Mouse (Mus musculus) heart, embryonic 16.5 days (tissue): ENCODE measurements around the gene Elovl2. TPM values are rescaled to one million over a fixed set of nuclear protein-coding genes. Genes with fewer than 3 reads are reported as not detected.

Experiments
- ATAC-seq: fragments of 200-750 bp; cut with Nextera tagmentation; replicated peaks from 2 replicates; pipeline ENCODE4 v1.8.0; 2017; ENCODE audit warnings: moderate number of reproducible peaks; ENCODE audit not compliant: insufficient read depth, low FRiP score; ENCODE audit errors: extremely low read depth
- H3K27ac ChIP-seq: fragments of 300-500 bp; sonication (generic); 2 replicates; pipeline ENCODE4 v1.5.1; 2014; ENCODE audit warnings: mild to moderate bottlenecking, low read length, control low read depth, moderate library complexity
- H3K27me3 ChIP-seq: fragments of 300-500 bp; sonication (generic); 2 replicates; pipeline ENCODE4 v1.6.1; 2014; ENCODE audit warnings: low read length, mixed read lengths; ENCODE audit not compliant: control insufficient read depth, insufficient read depth
- H3K36me3 ChIP-seq: fragments of 300-500 bp; sonication (generic); 2 replicates; pipeline ENCODE4 v1.6.1; 2014; ENCODE audit not compliant: control insufficient read depth, insufficient read depth
- H3K4me1 ChIP-seq: fragments of 300-500 bp; sonication (generic); 2 replicates; pipeline ENCODE4 v1.6.1; 2014; ENCODE audit warnings: low read length, mixed read lengths; ENCODE audit not compliant: control insufficient read depth, insufficient read depth
- H3K4me2 ChIP-seq: fragments of 300-500 bp; sonication (generic); 2 replicates; pipeline ENCODE4 v1.6.1; 2014; ENCODE audit warnings: low read depth, mild to moderate bottlenecking, control low read depth, low read length
- H3K4me3 ChIP-seq: fragments of 300-500 bp; sonication (generic); 2 replicates; pipeline ENCODE4 v1.5.1; 2014; ENCODE audit warnings: mild to moderate bottlenecking, control low read depth, low read length
- H3K9ac ChIP-seq: fragments of 300-500 bp; sonication (generic); 2 replicates; pipeline ENCODE4 v1.6.1; 2014; ENCODE audit warnings: low read length, control low read depth
- H3K9me3 ChIP-seq: fragments of 300-500 bp; sonication (generic); replicated peaks from 2 replicates; pipeline ENCODE4 v1.6.1; 2016; ENCODE audit warnings: low read length; ENCODE audit not compliant: control insufficient read depth
- WGBS: fragments of 180-500 bp; shearing (Covaris S2); extraction: QIAGEN DNeasy Blood & Tissue Kit; methylation state at CpG from one replicate; pipeline ENCODE4 v1.1.7; 2014; 5-methylcytosine and 5-hydroxymethylcytosine counted together
- polyA plus RNA-seq: library from polyadenylated mRNA; unstranded; fragments of >200 nt; fragmentation: Nextera tagmentation; extraction: Ambion mirVana; gene quantifications from 2 replicates; pipeline ENCODE4 v1.2.1, GENCODE M21; 2015

The Elovl2 gene
- polyA plus RNA-seq, 1 experiment from 2014 or later: 0.45 TPM

- no peak overlapping the region for H3K4me3 ChIP-seq
- 0 out of 2 replicates have a peak, but pooled peaks cover 3% of the 10 kb centered on the region for H3K9me3 ChIP-seq
- no peaks in the 10 kb centered on the region for H3K4me1 ChIP-seq
- ATAC-seq: no peak
- no peak overlapping the region for H3K9ac ChIP-seq
- no peaks in the 10 kb centered on the region for H3K27me3 ChIP-seq
- WGBS: 66% methylated on average over 10 of the region's 10 CpGs
- H3K36me3 ChIP-seq: no peaks in the 10 kb centered on the region
- H3K4me2 ChIP-seq: no peak overlapping the region
- no peak overlapping the region for H3K27ac ChIP-seq
Observed at GRCm38 (mm10) chr13:41238035-41238804, 18.0 kb upstream of the Elovl2 start.

- Histone ChIP-seq H3K9me3 (no peaks in the 10 kb centered on the region), H3K4me3 (no peak overlapping the region), H3K4me1 (no peaks in the 10 kb centered on the region), H3K9ac (no peak overlapping the region), H3K4me2 (no peak overlapping the region), H3K36me3 (no peaks in the 10 kb centered on the region), H3K27ac (no peak overlapping the region), H3K27me3 (no peaks in the 10 kb centered on the region)
- no peak for ATAC-seq
- 64% methylated on average over 13 of the region's 13 CpGs for WGBS
Observed at GRCm38 (mm10) chr13:41235845-41236741, 15.9 kb upstream of the Elovl2 start.

GRCm38 (mm10) chr13:41235181-41235580, 15.0 kb upstream of the Elovl2 start:
- 87% methylated on average over 6 of the region's 6 CpGs for WGBS
- H3K4me2 ChIP-seq: no peak overlapping the region
- H3K27ac ChIP-seq: no peak overlapping the region
- H3K9ac ChIP-seq: no peak overlapping the region
- ATAC-seq: no peak
- H3K4me3 ChIP-seq: no peak overlapping the region
- no peaks in the 10 kb centered on the region for H3K9me3 ChIP-seq
- no peaks in the 10 kb centered on the region for H3K27me3 ChIP-seq
- H3K36me3 ChIP-seq: no peaks in the 10 kb centered on the region
- H3K4me1 ChIP-seq: no peaks in the 10 kb centered on the region

- 82% methylated on average over 7 of the region's 7 CpGs for WGBS
Observed at GRCm38 (mm10) chr13:41233241-41233640, 13.0 kb upstream of the Elovl2 start.

GRCm38 (mm10) chr13:41232209-41232608, 12.0 kb upstream of the Elovl2 start:
- H3K4me1 ChIP-seq: no peaks in the 10 kb centered on the region
- no peaks in the 10 kb centered on the region for H3K36me3 ChIP-seq
- no peak overlapping the region for H3K4me2 ChIP-seq
- no peak overlapping the region for H3K27ac ChIP-seq
- no peaks in the 10 kb centered on the region for H3K27me3 ChIP-seq
- no peak overlapping the region for H3K9ac ChIP-seq
- H3K4me3 ChIP-seq: no peak overlapping the region
- no peak for ATAC-seq
- H3K9me3 ChIP-seq: no peaks in the 10 kb centered on the region
- WGBS: 93% methylated on average over 15 of the region's 15 CpGs

More at GRCm38 (mm10) chr13:41233241-41233640, 13.0 kb upstream of the Elovl2 start:
- no peak overlapping the region for H3K27ac ChIP-seq
- H3K9ac ChIP-seq: no peak overlapping the region
- ATAC-seq: no peak
- no peaks in the 10 kb centered on the region for H3K4me1 ChIP-seq
- no peak overlapping the region for H3K4me3 ChIP-seq
- H3K9me3 ChIP-seq: no peaks in the 10 kb centered on the region
- no peaks in the 10 kb centered on the region for H3K36me3 ChIP-seq
- H3K27me3 ChIP-seq: no peaks in the 10 kb centered on the region
- H3K4me2 ChIP-seq: no peak overlapping the region

- no peaks in the 10 kb centered on the region for H3K27me3 ChIP-seq
- H3K27ac ChIP-seq: no peak overlapping the region
- 75% methylated on average over 12 of the region's 12 CpGs for WGBS
- H3K36me3 ChIP-seq: no peaks in the 10 kb centered on the region
- H3K9ac ChIP-seq: no peak overlapping the region
- no peaks in the 10 kb centered on the region for H3K9me3 ChIP-seq
- ATAC-seq: no peak
- H3K4me3 ChIP-seq: no peak overlapping the region
- no peak overlapping the region for H3K4me2 ChIP-seq
- H3K4me1 ChIP-seq: no peaks in the 10 kb centered on the region
Observed at GRCm38 (mm10) chr13:41231389-41231983, 11.3 kb upstream of the Elovl2 start.

GRCm38 (mm10) chr13:41230256-41230655, 10.1 kb upstream of the Elovl2 start:
- no peak overlapping the region for H3K27ac ChIP-seq
- H3K9ac ChIP-seq: no peak overlapping the region
- WGBS: 78% methylated on average over 5 of the region's 5 CpGs
- no peaks in the 10 kb centered on the region for H3K9me3 ChIP-seq
- no peak overlapping the region for H3K4me3 ChIP-seq
- H3K4me1 ChIP-seq: no peaks in the 10 kb centered on the region
- H3K36me3 ChIP-seq: no peaks in the 10 kb centered on the region
- H3K4me2 ChIP-seq: no peak overlapping the region
- H3K27me3 ChIP-seq: no peaks in the 10 kb centered on the region
- ATAC-seq: no peak

GRCm38 (mm10) chr13:41228060-41228459, 7.9 kb upstream of the Elovl2 start:
- no peak for ATAC-seq
- Histone ChIP-seq H3K9me3 (0 out of 2 replicates have a peak, but pooled peaks cover 4% of the 10 kb centered on the region), H3K9ac (no peak overlapping the region), H3K27ac (no peak overlapping the region), H3K36me3 (no peaks in the 10 kb centered on the region), H3K4me2 (no peak overlapping the region), H3K27me3 (no peaks in the 10 kb centered on the region), H3K4me3 (no peak overlapping the region), H3K4me1 (no peaks in the 10 kb centered on the region)
- WGBS: 78% methylated on average over 5 of the region's 5 CpGs
